Mouse (Mus musculus) neural tube, embryonic 13.5 days (tissue): ENCODE results near the gene Slamf8. TPM values are rescaled to one million over a fixed set of nuclear protein-coding genes. Genes with fewer than 3 reads are reported as not detected.

Experiments
- ATAC-seq: fragments of 200-750 bp; cut with Nextera tagmentation; 2 replicates; pipeline ENCODE4 v1.8.0; 2017; ENCODE audit warnings: low read depth, mild to moderate bottlenecking, moderate TSS enrichment, moderate library complexity
- H3K27ac ChIP-seq: fragments of 300-500 bp; sonication (generic); replicated peaks from 2 replicates; pipeline ENCODE4 v1.5.1; 2015; ENCODE audit warnings: moderate library complexity, mild to moderate bottlenecking, inconsistent platforms
- H3K27me3 ChIP-seq: fragments of 300-500 bp; sonication (generic); 2 replicates; pipeline ENCODE4 v1.6.1; 2015; ENCODE audit warnings: mild to moderate bottlenecking, inconsistent platforms
- H3K36me3 ChIP-seq: fragments of 300-500 bp; sonication (generic); 2 replicates; pipeline ENCODE4 v1.6.1; 2015; ENCODE audit warnings: mild to moderate bottlenecking, inconsistent platforms
- H3K4me1 ChIP-seq: fragments of 300-500 bp; sonication (generic); replicated peaks from 2 replicates; pipeline ENCODE4 v1.6.1; 2015; ENCODE audit warnings: inconsistent platforms
- H3K4me2 ChIP-seq: fragments of 300-500 bp; sonication (generic); 2 replicates; pipeline ENCODE4 v1.6.1; 2015; ENCODE audit warnings: inconsistent platforms, mild to moderate bottlenecking, moderate library complexity
- H3K4me3 ChIP-seq: fragments of 300-500 bp; sonication (generic); 2 replicates; pipeline ENCODE4 v1.5.1; 2015; ENCODE audit warnings: mild to moderate bottlenecking, inconsistent platforms
- H3K9ac ChIP-seq: fragments of 300-500 bp; sonication (generic); 2 replicates; pipeline ENCODE4 v1.6.1; 2015; ENCODE audit warnings: moderate library complexity, mild to moderate bottlenecking, inconsistent platforms
- H3K9me3 ChIP-seq: fragments of 300-500 bp; sonication (generic); 2 replicates; pipeline ENCODE4 v1.6.1; 2016; ENCODE audit warnings: inconsistent platforms
- WGBS: fragments of 180-500 bp; shearing (Covaris S2); methylation state at CpG from one replicate; pipeline ENCODE4 v1.1.7; 2015; 5-methylcytosine and 5-hydroxymethylcytosine counted together
- polyA plus RNA-seq: library from polyadenylated mRNA; unstranded; fragments of >200 nt; fragmentation: Nextera tagmentation; extraction: Ambion mirVana; gene quantifications from 2 replicates; pipeline ENCODE4 v1.2.1, GENCODE M21; 2015

Gene Slamf8
- polyA plus RNA-seq, 1 experiment from 2014 or later = not detected

- H3K4me2 ChIP-seq = no peak overlapping the region
- no peaks in the 10 kb centered on the region for H3K36me3 ChIP-seq
- no peaks in the 10 kb centered on the region for H3K27me3 ChIP-seq
- H3K4me3 ChIP-seq = no peak overlapping the region
- H3K9me3 ChIP-seq = no peaks in the 10 kb centered on the region
- H3K27ac ChIP-seq = no peak overlapping the region
- ATAC-seq = no peak
- no peak overlapping the region for H3K9ac ChIP-seq
- peaks cover 38% of the 10 kb centered on the region for H3K4me1 ChIP-seq
- WGBS = 18% methylated on average over 7 of the region's 7 CpGs
Observed at GRCm38 (mm10) chr1:172619235-172619634, 28.9 kb upstream of the Slamf8 start.

- Histone ChIP-seq H3K9ac (no peak overlapping the region), H3K27me3 (no peaks in the 10 kb centered on the region), H3K36me3 (no peaks in the 10 kb centered on the region), H3K4me2 (no peak overlapping the region), H3K4me3 (no peak overlapping the region), H3K9me3 (no peaks in the 10 kb centered on the region), H3K4me1 (peaks cover 38% of the 10 kb centered on the region), H3K27ac (peak overlapping the region; percentile 18; the same call in 1 of the 2 replicates)
- 18% methylated on average over 4 of the region's 4 CpGs for WGBS
- no peak for ATAC-seq
Observed at GRCm38 (mm10) chr1:172618141-172618540, 27.8 kb upstream of the Slamf8 start.

- Histone ChIP-seq H3K9ac (peak overlapping the region; percentile 71; the same call in 1 of the 2 replicates), H3K4me3 (peak overlapping the region; percentile 42), H3K36me3 (no peaks in the 10 kb centered on the region), H3K4me1 (peaks cover 38% of the 10 kb centered on the region), H3K9me3 (no peaks in the 10 kb centered on the region), H3K27ac (peak overlapping the region; percentile 81; the same call in 1 of the 2 replicates), H3K27me3 (no peaks in the 10 kb centered on the region), H3K4me2 (peak overlapping the region; percentile 69)
- ATAC-seq = peak; percentile 76
- 3% methylated on average over 14 of the region's 14 CpGs for WGBS
Observed at GRCm38 (mm10) chr1:172617365-172618076, 27.2 kb upstream of the Slamf8 start.

- Histone ChIP-seq H3K9ac (peak overlapping the region; percentile 71), H3K4me3 (peak overlapping the region; percentile 42), H3K36me3 (no peaks in the 10 kb centered on the region), H3K4me2 (peak overlapping the region; percentile 69), H3K4me1 (peaks cover 38% of the 10 kb centered on the region), H3K27ac (peak overlapping the region; percentile 81), H3K9me3 (no peaks in the 10 kb centered on the region), H3K27me3 (no peaks in the 10 kb centered on the region)
- WGBS = 2% methylated on average over 22 of the region's 22 CpGs
- peak; percentile 95 for ATAC-seq
Observed at GRCm38 (mm10) chr1:172616537-172617300, 26.4 kb upstream of the Slamf8 start.

- WGBS = 68% methylated on average over 4 of the region's 4 CpGs
- no peak for ATAC-seq
Observed at GRCm38 (mm10) chr1:172615412-172615811, 25.0 kb upstream of the Slamf8 start.

GRCm38 (mm10) chr1:172614654-172615053 is 24.3 kb upstream of the Slamf8 start:
- Histone ChIP-seq H3K9ac (no peak overlapping the region), H3K9me3 (no peaks in the 10 kb centered on the region), H3K4me1 (peaks cover 38% of the 10 kb centered on the region), H3K4me2 (no peak overlapping the region), H3K27ac (no peak overlapping the region), H3K4me3 (no peak overlapping the region), H3K27me3 (no peaks in the 10 kb centered on the region), H3K36me3 (no peaks in the 10 kb centered on the region)
- 81% methylated on average over 10 of the region's 10 CpGs for WGBS
- no peak for ATAC-seq

More at GRCm38 (mm10) chr1:172615412-172615811, 25.0 kb upstream of the Slamf8 start:
- Histone ChIP-seq H3K27me3 (no peaks in the 10 kb centered on the region), H3K9ac (no peak overlapping the region), H3K4me3 (no peak overlapping the region), H3K4me2 (no peak overlapping the region), H3K36me3 (no peaks in the 10 kb centered on the region), H3K9me3 (no peaks in the 10 kb centered on the region), H3K4me1 (peaks cover 38% of the 10 kb centered on the region), H3K27ac (peak overlapping the region; percentile 81; the same call in 1 of the 2 replicates)

- ATAC-seq = no peak
- no peak overlapping the region for H3K4me2 ChIP-seq
- WGBS = 70% methylated on average over 1 of the region's 1 CpGs
Observed at GRCm38 (mm10) chr1:172612745-172613144, 22.4 kb upstream of the Slamf8 start.

GRCm38 (mm10) chr1:172611304-172611703 is 20.9 kb upstream of the Slamf8 start:
- no peak overlapping the region for H3K4me2 ChIP-seq
- no peaks in the 10 kb centered on the region for H3K27me3 ChIP-seq
- H3K4me3 ChIP-seq = no peak overlapping the region
- H3K9me3 ChIP-seq = no peaks in the 10 kb centered on the region
- H3K9ac ChIP-seq = no peak overlapping the region
- no peak for ATAC-seq
- WGBS = 82% methylated on average over 10 of the region's 10 CpGs
- H3K27ac ChIP-seq = no peak overlapping the region
- H3K36me3 ChIP-seq = no peaks in the 10 kb centered on the region
- peaks cover 17% of the 10 kb centered on the region for H3K4me1 ChIP-seq

More at GRCm38 (mm10) chr1:172612745-172613144, 22.4 kb upstream of the Slamf8 start:
- no peaks in the 10 kb centered on the region for H3K27me3 ChIP-seq
- H3K9me3 ChIP-seq = no peaks in the 10 kb centered on the region
- no peak overlapping the region for H3K9ac ChIP-seq
- no peaks in the 10 kb centered on the region for H3K36me3 ChIP-seq
- peaks cover 31% of the 10 kb centered on the region for H3K4me1 ChIP-seq
- no peak overlapping the region for H3K27ac ChIP-seq
- no peak overlapping the region for H3K4me3 ChIP-seq

GRCm38 (mm10) chr1:172602326-172602725 is 12.0 kb upstream of the Slamf8 start, which contains the start of gene Fcrl6:
Gene Fcrl6 (minus strand): TSS chr1:172602551.
- H3K9me3 ChIP-seq = no peaks in the 10 kb centered on the region
- no peaks in the 10 kb centered on the region for H3K4me1 ChIP-seq
- H3K27me3 ChIP-seq = no peaks in the 10 kb centered on the region
- no peak within 1 kb of the TSS for H3K4me2 ChIP-seq
- H3K4me3 ChIP-seq = no peak within 1 kb of the TSS
- no peak within 1 kb of the TSS for H3K9ac ChIP-seq
- no peaks in the 10 kb centered on the region for H3K36me3 ChIP-seq
- WGBS = 79% methylated on average over 1 of the region's 1 CpGs
- no peak for ATAC-seq
- H3K27ac ChIP-seq = no peak within 1 kb of the TSS

- H3K9me3 ChIP-seq = no peaks in the 10 kb centered on the region
- H3K4me3 ChIP-seq = no peak overlapping the region
- no peaks in the 10 kb centered on the region for H3K36me3 ChIP-seq
- H3K9ac ChIP-seq = no peak overlapping the region
- H3K4me1 ChIP-seq = no peaks in the 10 kb centered on the region
- no peak for ATAC-seq
- H3K4me2 ChIP-seq = no peak overlapping the region
- no peak overlapping the region for H3K27ac ChIP-seq
- no peaks in the 10 kb centered on the region for H3K27me3 ChIP-seq
Observed at GRCm38 (mm10) chr1:172594495-172594894, 4.1 kb upstream of the Slamf8 start.

- no peak for ATAC-seq
- Histone ChIP-seq H3K36me3 (no peaks in the 10 kb centered on the region), H3K4me1 (no peaks in the 10 kb centered on the region), H3K9ac (no peak overlapping the region), H3K9me3 (no peaks in the 10 kb centered on the region), H3K27me3 (no peaks in the 10 kb centered on the region), H3K4me3 (no peak overlapping the region), H3K27ac (no peak overlapping the region), H3K4me2 (no peak overlapping the region)
- WGBS = 93% methylated on average over 2 of the region's 2 CpGs
Observed at GRCm38 (mm10) chr1:172593956-172594355, 3.6 kb upstream of the Slamf8 start.

- no peaks in the 10 kb centered on the region for H3K9me3 ChIP-seq
- ATAC-seq = no peak
- no peak overlapping the region for H3K27ac ChIP-seq
- H3K4me3 ChIP-seq = no peak overlapping the region
- no peaks in the 10 kb centered on the region for H3K27me3 ChIP-seq
- H3K4me2 ChIP-seq = no peak overlapping the region
- H3K4me1 ChIP-seq = no peaks in the 10 kb centered on the region
- H3K9ac ChIP-seq = no peak overlapping the region
- WGBS = 79% methylated on average over 3 of the region's 3 CpGs
- no peaks in the 10 kb centered on the region for H3K36me3 ChIP-seq
Observed at GRCm38 (mm10) chr1:172593321-172593720, 3.0 kb upstream of the Slamf8 start.
